Mouse (Mus musculus) G1E (cell line): ENCODE measurements around the gene Tgfb1i1.

ENCODE experiments used
- CTCF ChIP-seq: IDR thresholded peaks from 2 replicates; pipeline ENCODE4 v1.5.1; 2012; ENCODE audit warnings: low read depth, low read length, inconsistent platforms, mixed read lengths
- POLR2AphosphoS5 ChIP-seq: IDR thresholded peaks from 2 replicates; pipeline ENCODE4 v1.6.1; 2012; ENCODE audit warnings: low read depth, low read length, inconsistent platforms; ENCODE audit not compliant: insufficient replicate concordance

DNA sequence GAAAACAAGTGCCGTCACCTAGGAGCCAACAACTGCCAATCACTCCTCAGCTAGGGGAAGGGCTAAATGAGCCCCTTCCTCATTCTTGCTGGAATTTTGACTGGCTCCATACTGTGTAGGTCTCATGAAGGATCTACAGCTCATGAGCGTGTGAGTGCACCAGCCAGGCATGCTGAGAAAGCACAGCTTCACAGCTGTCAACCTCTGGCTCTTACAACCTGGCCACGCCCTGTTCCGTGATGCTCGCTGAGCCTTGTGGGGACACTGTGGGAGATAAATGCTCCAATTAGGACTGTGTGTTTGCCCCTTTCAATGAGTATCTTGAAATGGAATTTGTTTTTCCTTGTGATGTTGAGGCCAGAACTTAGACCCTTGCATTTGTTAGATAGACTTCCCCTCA, 3.4 kb downstream of the Tgfb1i1 start:
- no peak for TF ChIP-seq CTCF
- TF ChIP-seq POLR2AphosphoS5 = no peak
